Mouse (Mus musculus) heart, embryonic 12.5 days (tissue): Measurements from ENCODE around the gene Tent4a. TPM values are rescaled to one million over a fixed set of nuclear protein-coding genes. Genes with fewer than 3 reads are reported as not detected.
A peak's percentile ranks its signal among the peaks of the same experiment; 100 is the strongest.

ENCODE experiments used
- ATAC-seq: fragments of 200-750 bp; cut with Nextera tagmentation; 2 replicates; pipeline ENCODE4 v1.8.0; 2017; ENCODE audit warnings: moderate TSS enrichment, moderate library complexity; ENCODE audit not compliant: insufficient number of reproducible peaks, low FRiP score
- H3K27ac ChIP-seq: fragments of 300-500 bp; sonication (generic); 2 replicates; pipeline ENCODE4 v1.5.1; 2016; ENCODE audit warnings: mild to moderate bottlenecking, moderate library complexity; ENCODE audit not compliant: poor library complexity, severe bottlenecking
- H3K27me3 ChIP-seq: fragments of 300-500 bp; sonication (generic); replicated peaks from 2 replicates; pipeline ENCODE4 v1.6.1; 2016; ENCODE audit warnings: mild to moderate bottlenecking, moderate library complexity
- H3K36me3 ChIP-seq: fragments of 300-500 bp; sonication (generic); 2 replicates; pipeline ENCODE4 v1.6.1; 2016; ENCODE audit warnings: mild to moderate bottlenecking, moderate library complexity
- H3K4me1 ChIP-seq: fragments of 300-500 bp; sonication (generic); replicated peaks from 2 replicates; pipeline ENCODE4 v1.6.1; 2016; ENCODE audit warnings: mild to moderate bottlenecking
- H3K4me2 ChIP-seq: fragments of 300-500 bp; sonication (generic); 2 replicates; pipeline ENCODE4 v1.6.1; 2016; ENCODE audit warnings: mild to moderate bottlenecking, moderate library complexity
- H3K4me3 ChIP-seq: fragments of 300-500 bp; sonication (generic); 2 replicates; pipeline ENCODE4 v1.5.1; 2016; ENCODE audit warnings: mild to moderate bottlenecking
- H3K9ac ChIP-seq: fragments of 300-500 bp; sonication (generic); 2 replicates; pipeline ENCODE4 v1.6.1; 2016; ENCODE audit warnings: mild to moderate bottlenecking, moderate library complexity
- H3K9me3 ChIP-seq: fragments of 300-500 bp; sonication (generic); replicated peaks from 2 replicates; pipeline ENCODE4 v1.6.1; 2016; ENCODE audit warnings: mild to moderate bottlenecking, moderate library complexity
- WGBS: fragments of 180-500 bp; shearing (Covaris S2); methylation state at CpG from one replicate; pipeline ENCODE4 v1.1.7; 2016; 5-methylcytosine and 5-hydroxymethylcytosine counted together
- polyA plus RNA-seq: library from polyadenylated mRNA; unstranded; fragments of >200 nt; fragmentation: Nextera tagmentation; extraction: Ambion mirVana; gene quantifications from 2 replicates; pipeline ENCODE4 v1.2.1, GENCODE M21; 2016

The Tent4a gene
- polyA plus RNA-seq, 1 experiment from 2014 or later = 4.0 TPM

DNA sequence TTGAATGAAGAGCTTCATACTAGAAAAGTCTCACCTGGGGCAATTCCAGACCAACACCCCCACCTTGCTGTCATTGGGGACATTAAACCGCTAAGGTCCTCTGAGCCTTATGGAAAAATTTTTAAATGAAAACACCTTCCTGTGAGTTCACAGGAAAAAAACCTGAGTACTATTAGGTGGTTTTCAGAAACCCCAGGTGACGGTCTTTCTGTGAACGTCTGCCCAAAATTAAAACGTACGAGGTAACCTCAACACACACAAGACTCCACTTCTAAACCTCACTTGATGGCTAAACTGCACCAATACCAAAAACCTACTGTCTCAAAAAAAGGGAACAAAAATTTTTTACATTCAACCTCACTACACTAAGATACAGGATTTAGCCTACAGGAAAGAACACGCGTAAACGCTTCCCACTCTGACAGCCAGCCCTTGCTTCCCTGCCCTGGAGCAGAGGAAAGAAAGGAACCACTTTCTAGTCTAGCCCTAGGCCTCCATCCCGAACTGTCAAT, 1.5 kb downstream of the Tent4a start:
- Histone ChIP-seq H3K4me2 (peak overlapping the region; percentile 87), H3K27ac (peak overlapping the region; percentile 96), H3K27me3 (no peaks in the 10 kb centered on the region), H3K9me3 (no peaks in the 10 kb centered on the region), H3K4me3 (peak overlapping the region; percentile 82), H3K9ac (peak overlapping the region; percentile 91), H3K4me1 (peaks cover 53% of the 10 kb centered on the region), H3K36me3 (peaks cover 13% of the 10 kb centered on the region)
- WGBS = under 1% methylated on average over 9 of the region's 9 CpGs
- ATAC-seq = no peak

DNA sequence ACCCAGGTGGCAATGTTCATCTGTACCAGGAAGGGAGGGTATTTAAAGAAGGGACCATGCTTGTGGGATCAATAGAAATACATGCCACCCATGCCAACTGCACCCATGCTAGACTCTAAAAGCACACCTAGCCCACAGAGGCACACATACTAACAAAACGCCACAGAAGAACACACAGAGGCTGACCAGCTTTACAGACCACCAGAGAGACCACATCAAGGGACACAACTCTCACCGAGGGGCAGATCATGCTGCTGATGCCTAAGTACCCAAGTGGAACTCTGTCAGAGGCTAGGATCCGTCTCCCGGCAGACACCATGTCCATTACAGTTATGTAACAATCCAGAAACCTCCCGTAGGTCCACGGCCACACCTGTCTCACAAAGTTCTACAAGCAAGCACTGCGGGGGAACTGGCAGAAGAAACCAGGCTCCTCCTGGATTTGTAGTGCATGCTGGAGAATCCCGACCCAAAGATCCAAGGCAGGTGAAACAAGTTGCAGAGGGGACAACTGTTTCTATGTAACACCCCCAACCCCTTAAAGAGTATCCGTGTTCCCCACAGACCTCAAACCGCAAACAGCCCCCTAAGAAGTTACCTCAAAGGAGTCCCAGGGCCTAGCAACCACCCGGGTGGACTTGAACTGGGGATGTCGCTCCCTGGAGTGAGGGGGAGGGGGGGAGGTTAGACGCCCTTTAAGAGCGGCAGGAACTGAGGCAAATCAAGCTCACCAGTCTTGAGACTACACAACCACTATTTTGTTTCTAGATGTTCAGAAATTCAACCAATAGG, 2.1 kb downstream of the Tent4a start:
- ATAC-seq = no peak
- H3K4me1 ChIP-seq = peaks cover 54% of the 10 kb centered on the region
- no peak overlapping the region for H3K27ac ChIP-seq
- peak overlapping the region; percentile 87 for H3K4me2 ChIP-seq
- H3K9me3 ChIP-seq = no peaks in the 10 kb centered on the region
- H3K9ac ChIP-seq = peak overlapping the region; percentile 91
- H3K36me3 ChIP-seq = peaks cover 13% of the 10 kb centered on the region
- no peaks in the 10 kb centered on the region for H3K27me3 ChIP-seq
- peak overlapping the region; percentile 82 for H3K4me3 ChIP-seq
- WGBS = 24% methylated on average over 14 of the region's 14 CpGs

- peaks cover 61% of the 10 kb centered on the region for H3K4me1 ChIP-seq
- WGBS = 39% methylated on average over 6 of the region's 6 CpGs
These were observed 3.0 kb downstream of the Tent4a start for GRCm38 (mm10) chr13:69531431-69531830.

GRCm38 (mm10) chr13:69530951-69531350, 3.5 kb downstream of the Tent4a start:
- peaks cover 13% of the 10 kb centered on the region for H3K36me3 ChIP-seq
- H3K27me3 ChIP-seq = no peaks in the 10 kb centered on the region
- WGBS = 82% methylated on average over 6 of the region's 6 CpGs
- peak overlapping the region; percentile 82; the same call in 1 of the 2 replicates for H3K4me3 ChIP-seq
- H3K27ac ChIP-seq = no peak overlapping the region
- 0 out of 2 replicates have a peak overlapping the region, but pooled peaks have one; percentile 91 for H3K9ac ChIP-seq
- ATAC-seq = no peak
- peak overlapping the region; percentile 87 for H3K4me2 ChIP-seq
- H3K4me1 ChIP-seq = peaks cover 62% of the 10 kb centered on the region
- no peaks in the 10 kb centered on the region for H3K9me3 ChIP-seq

More at GRCm38 (mm10) chr13:69531431-69531830, 3.0 kb downstream of the Tent4a start:
- Histone ChIP-seq H3K9ac (peak overlapping the region; percentile 91; the same call in 1 of the 2 replicates), H3K4me3 (peak overlapping the region; percentile 82), H3K4me2 (peak overlapping the region; percentile 87), H3K27me3 (no peaks in the 10 kb centered on the region), H3K36me3 (peaks cover 13% of the 10 kb centered on the region), H3K9me3 (no peaks in the 10 kb centered on the region), H3K27ac (no peak overlapping the region)
- no peak for ATAC-seq

- no peak overlapping the region for H3K27ac ChIP-seq
- H3K36me3 ChIP-seq = peaks cover 13% of the 10 kb centered on the region
- H3K27me3 ChIP-seq = no peaks in the 10 kb centered on the region
- 0 out of 2 replicates have a peak overlapping the region, but pooled peaks have one; percentile 87 for H3K4me2 ChIP-seq
- H3K9me3 ChIP-seq = no peaks in the 10 kb centered on the region
- no peak overlapping the region for H3K9ac ChIP-seq
- H3K4me1 ChIP-seq = peaks cover 62% of the 10 kb centered on the region
- 83% methylated on average over 3 of the region's 3 CpGs for WGBS
- no peak for ATAC-seq
- H3K4me3 ChIP-seq = no peak overlapping the region
These were observed 4.3 kb downstream of the Tent4a start for GRCm38 (mm10) chr13:69530156-69530555.

GRCm38 (mm10) chr13:69528531-69528930, 5.9 kb downstream of the Tent4a start:
- H3K4me3 ChIP-seq = no peak overlapping the region
- H3K9me3 ChIP-seq = no peaks in the 10 kb centered on the region
- H3K36me3 ChIP-seq = peaks cover 13% of the 10 kb centered on the region
- no peak overlapping the region for H3K27ac ChIP-seq
- no peaks in the 10 kb centered on the region for H3K27me3 ChIP-seq
- no peak overlapping the region for H3K4me2 ChIP-seq
- ATAC-seq = no peak
- peaks cover 79% of the 10 kb centered on the region for H3K4me1 ChIP-seq
- WGBS = 58% methylated on average over 7 of the region's 7 CpGs
- no peak overlapping the region for H3K9ac ChIP-seq

DNA sequence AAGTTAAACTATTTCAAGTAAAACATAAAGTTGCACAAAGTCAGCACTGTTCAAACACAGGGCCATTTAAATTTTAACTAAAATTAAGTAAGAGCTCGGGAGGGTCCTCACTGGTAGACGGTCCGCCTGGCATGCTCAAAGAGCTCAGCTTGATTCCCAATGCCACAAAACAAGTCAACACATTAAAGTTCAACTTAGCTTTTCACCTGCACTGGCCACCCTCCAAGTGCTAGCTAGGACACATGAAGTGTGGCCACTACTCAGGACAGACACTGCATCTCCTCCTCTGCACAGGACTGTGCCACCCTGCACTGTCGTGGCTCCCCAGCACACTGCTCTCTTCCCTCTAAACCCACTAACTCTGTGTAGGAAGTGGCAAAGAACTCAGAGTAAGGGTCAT, 8.6 kb downstream of the Tent4a start:
- Histone ChIP-seq H3K9ac (no peak overlapping the region), H3K9me3 (no peaks in the 10 kb centered on the region), H3K27me3 (no peaks in the 10 kb centered on the region), H3K4me1 (peaks cover 83% of the 10 kb centered on the region), H3K4me3 (no peak overlapping the region), H3K4me2 (no peak overlapping the region), H3K27ac (no peak overlapping the region), H3K36me3 (peaks cover 13% of the 10 kb centered on the region)
- 76% methylated on average over 4 of the region's 4 CpGs for WGBS
- ATAC-seq = no peak

DNA sequence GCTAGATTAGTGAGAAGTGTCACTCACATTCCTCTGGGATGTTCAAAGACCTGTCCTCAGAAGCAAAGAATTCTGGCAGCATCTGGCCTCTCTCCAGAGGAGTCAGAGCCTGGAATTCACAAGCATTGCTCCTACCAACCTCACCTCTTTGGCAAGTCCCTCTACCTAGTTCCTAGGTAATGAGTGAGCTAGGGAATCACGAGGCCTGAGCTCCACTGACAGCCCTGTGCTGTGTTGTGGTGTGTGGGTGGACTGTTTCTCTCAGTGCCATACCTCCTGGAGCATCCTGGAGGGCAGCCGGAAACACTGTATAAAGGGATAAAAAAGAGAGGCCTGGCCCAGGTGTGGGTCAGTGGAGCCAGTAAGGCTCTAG, 10.3 kb downstream of the Tent4a start:
- Histone ChIP-seq H3K4me2 (no peak overlapping the region), H3K27me3 (no peaks in the 10 kb centered on the region), H3K9ac (0 out of 2 replicates have a peak overlapping the region, but pooled peaks have one; percentile 0), H3K4me1 (peaks cover 82% of the 10 kb centered on the region), H3K4me3 (no peak overlapping the region), H3K36me3 (0 out of 2 replicates have a peak, but pooled peaks cover under 1% of the 10 kb centered on the region), H3K9me3 (no peaks in the 10 kb centered on the region), H3K27ac (no peak overlapping the region)
- WGBS = 55% methylated on average over 2 of the region's 2 CpGs
- ATAC-seq = no peak

- H3K9ac ChIP-seq = no peak overlapping the region
- ATAC-seq = no peak
- H3K4me2 ChIP-seq = no peak overlapping the region
- no peaks in the 10 kb centered on the region for H3K27me3 ChIP-seq
- peaks cover 81% of the 10 kb centered on the region for H3K4me1 ChIP-seq
- no peaks in the 10 kb centered on the region for H3K9me3 ChIP-seq
- no peak overlapping the region for H3K4me3 ChIP-seq
- WGBS = 66% methylated on average over 14 of the region's 14 CpGs
- no peak overlapping the region for H3K27ac ChIP-seq
- no peaks in the 10 kb centered on the region for H3K36me3 ChIP-seq
These were observed 10.8 kb downstream of the Tent4a start for GRCm38 (mm10) chr13:69523444-69524157.

GRCm38 (mm10) chr13:69522161-69522791, 12.1 kb downstream of the Tent4a start:
- Histone ChIP-seq H3K27ac (no peak overlapping the region), H3K4me3 (no peak overlapping the region), H3K36me3 (no peaks in the 10 kb centered on the region), H3K4me2 (no peak overlapping the region), H3K9ac (0 out of 2 replicates have a peak overlapping the region, but pooled peaks have one; percentile 8), H3K27me3 (no peaks in the 10 kb centered on the region), H3K4me1 (peaks cover 80% of the 10 kb centered on the region), H3K9me3 (no peaks in the 10 kb centered on the region)
- WGBS = 94% methylated on average over 1 of the region's 1 CpGs
- ATAC-seq = no peak

DNA sequence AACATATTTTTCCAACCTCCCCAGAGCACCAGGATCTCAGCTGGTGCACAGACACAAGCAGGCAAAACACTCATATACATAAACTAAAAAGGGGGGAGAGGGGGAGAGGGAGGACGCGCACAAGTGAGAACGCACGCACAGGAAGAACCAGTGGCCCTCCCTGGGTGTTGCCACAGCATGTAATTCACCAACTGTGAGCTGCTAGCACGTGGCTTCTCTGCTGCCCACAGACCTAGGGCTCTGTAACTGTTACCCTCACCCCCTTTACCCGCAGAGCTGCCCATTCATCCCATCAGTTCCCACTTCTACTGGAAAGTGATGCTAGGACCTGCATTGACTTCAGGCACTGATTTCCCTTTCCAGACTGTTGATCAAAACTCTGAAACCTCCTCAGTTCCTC, 15.3 kb downstream of the Tent4a start:
- WGBS = 88% methylated on average over 6 of the region's 6 CpGs
- peaks cover 56% of the 10 kb centered on the region for H3K4me1 ChIP-seq

More for the DNA sequence above, 15.3 kb downstream of the Tent4a start:
- no peak overlapping the region for H3K27ac ChIP-seq
- no peaks in the 10 kb centered on the region for H3K27me3 ChIP-seq
- 0 out of 2 replicates have a peak, but pooled peaks cover 5% of the 10 kb centered on the region for H3K36me3 ChIP-seq
- no peak for ATAC-seq
- no peak overlapping the region for H3K4me3 ChIP-seq
- H3K4me2 ChIP-seq = no peak overlapping the region
- H3K9me3 ChIP-seq = no peaks in the 10 kb centered on the region
- no peak overlapping the region for H3K9ac ChIP-seq
